Mouse (Mus musculus): ENCODE results near the gene St13. TPM values are rescaled to one million over a fixed set of nuclear protein-coding genes. Genes with fewer than 3 reads are reported as not detected.

St13 gene
- total RNA-seq, 1 experiment from 2014 or later: 279 TPM

GRCm38 (mm10) chr15:81332517-81332916 lies 67.4 kb downstream of the St13 start:
- no peak for ATAC-seq (replicated peaks; ENCODE audit: insufficient number of reproducible peaks, low FRiP score, low TSS enrichment, poor library complexity, severe bottlenecking)

GRCm38 (mm10) chr15:81330816-81331433 lies 69.0 kb downstream of the St13 start:
- no peak for ATAC-seq (replicated peaks; ENCODE audit: insufficient number of reproducible peaks, low FRiP score, low TSS enrichment, poor library complexity, severe bottlenecking)

- no peak for ATAC-seq (replicated peaks; ENCODE audit: insufficient number of reproducible peaks, low FRiP score, low TSS enrichment, poor library complexity, severe bottlenecking)
These were observed 70.0 kb downstream of the St13 start for GRCm38 (mm10) chr15:81329721-81330369.

- no peak for ATAC-seq (replicated peaks; ENCODE audit: insufficient number of reproducible peaks, low FRiP score, low TSS enrichment, poor library complexity, severe bottlenecking)
These were observed 72.4 kb downstream of the St13 start for GRCm38 (mm10) chr15:81327501-81327900.

GRCm38 (mm10) chr15:81324979-81325378 lies 74.9 kb downstream of the St13 start:
- no peak for ATAC-seq (replicated peaks; ENCODE audit: insufficient number of reproducible peaks, low FRiP score, low TSS enrichment, poor library complexity, severe bottlenecking)

- ATAC-seq (replicated peaks; ENCODE audit: insufficient number of reproducible peaks, low FRiP score, low TSS enrichment, poor library complexity, severe bottlenecking): no peak
These were observed 79.7 kb downstream of the St13 start for GRCm38 (mm10) chr15:81320137-81320536.

GRCm38 (mm10) chr15:81319462-81319861 lies 80.4 kb downstream of the St13 start:
- ATAC-seq (replicated peaks; ENCODE audit: insufficient number of reproducible peaks, low FRiP score, low TSS enrichment, poor library complexity, severe bottlenecking): no peak

- ATAC-seq (replicated peaks; ENCODE audit: insufficient number of reproducible peaks, low FRiP score, low TSS enrichment, poor library complexity, severe bottlenecking): no peak
These were observed 85.9 kb downstream of the St13 start for GRCm38 (mm10) chr15:81313928-81314327.

Other genes with a start within 250 kb of the St13 start
- 35.0 to 74.6 TPM (median 45.6 TPM) in 3 replicates for gene Mrtfa, start 209.3 kb downstream of the St13 start, total RNA-seq (2017)
- gene Mchr1, start 164.6 kb downstream of the St13 start, total RNA-seq (2017): 2.2 TPM in 1 of 3 replicates, not detected in the others
- gene Slc25a17, start 39.3 kb downstream of the St13 start, total RNA-seq (2017): 43.5 to 45.1 TPM (median 44.4 TPM) in 3 replicates
- gene Xpnpep3, start 61 bp upstream of the St13 start, total RNA-seq (2017): 7.1 to 12.2 TPM (median 7.6 TPM) in 3 replicates
- gene Dnajb7, start 8.2 kb upstream of the St13 start, total RNA-seq (2017): 0.19 to 0.43 TPM in 2 of 3 replicates, not detected in the other
- gene Rbx1, start 66.2 kb upstream of the St13 start, total RNA-seq (2017): 121 to 126 TPM (median 122 TPM) in 3 replicates
- gene Ep300, start 185.3 kb upstream of the St13 start, total RNA-seq (2017): 62.5 to 122 TPM (median 65.7 TPM) in 3 replicates